Mouse (Mus musculus) retina, postnatal 1 day (tissue): Measurements from ENCODE around the gene Mrps27.

ENCODE experiments used
- DNase-seq: peaks from one replicate; pipeline ENCODE4 v3.0.0-alpha.2; 2012

The Mrps27 gene

DNA sequence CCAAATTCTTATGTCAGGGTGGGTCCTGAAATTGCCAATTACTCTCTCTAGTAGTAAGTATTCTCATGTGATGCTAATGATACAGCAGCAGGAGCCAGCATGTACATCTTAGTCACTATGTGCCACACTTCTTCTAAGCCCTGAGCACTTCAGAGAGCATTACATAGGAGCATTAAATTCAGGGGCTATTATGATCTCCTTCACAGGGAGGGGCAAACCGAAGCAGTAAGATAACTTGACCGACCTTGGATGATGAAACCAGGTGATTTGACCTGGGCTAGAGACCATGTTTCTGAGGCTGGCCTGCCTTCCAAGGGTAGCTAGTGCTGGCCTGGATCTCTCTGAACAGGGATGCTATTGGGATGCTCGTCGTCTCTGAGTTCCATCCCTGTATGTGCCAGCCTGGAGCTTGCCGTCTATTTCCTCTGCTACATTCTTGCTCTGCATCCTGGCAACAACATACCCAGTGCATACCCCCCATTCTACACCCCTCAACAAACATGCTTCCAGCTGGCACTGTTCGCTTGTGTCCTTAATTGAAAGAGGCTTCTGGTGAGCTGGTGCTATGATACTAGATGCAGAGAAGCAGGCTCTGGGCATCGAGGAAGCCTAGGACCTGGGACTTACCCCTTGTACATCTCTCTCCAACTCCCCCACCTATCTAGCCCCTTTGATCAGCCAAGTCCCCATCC lies 99.0 kb downstream of the Mrps27 start:
- peak; percentile 69 for DNase-seq

DNA sequence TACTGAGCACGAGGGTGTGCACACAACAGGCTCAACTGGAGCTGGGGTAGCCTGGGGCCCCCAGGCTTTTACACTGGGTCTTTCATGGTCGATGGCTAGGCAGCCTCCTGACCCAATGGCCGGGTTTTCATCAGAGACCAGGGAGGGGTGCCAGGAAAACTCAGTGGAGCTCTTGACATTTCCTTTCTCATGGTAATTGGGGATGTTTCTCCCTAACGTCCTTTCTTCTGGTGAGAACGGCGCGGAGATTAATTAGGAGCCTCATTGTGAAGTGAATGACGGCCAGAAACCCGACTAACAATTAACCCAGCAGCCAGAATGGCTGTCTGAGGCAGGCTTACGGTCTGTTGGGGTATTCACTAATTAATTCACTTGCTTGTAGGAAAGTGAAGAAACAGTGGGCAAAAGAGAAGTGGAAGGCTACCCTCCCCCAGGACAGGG lies 99.9 kb downstream of the Mrps27 start:
- peak; percentile 98 for DNase-seq

DNA sequence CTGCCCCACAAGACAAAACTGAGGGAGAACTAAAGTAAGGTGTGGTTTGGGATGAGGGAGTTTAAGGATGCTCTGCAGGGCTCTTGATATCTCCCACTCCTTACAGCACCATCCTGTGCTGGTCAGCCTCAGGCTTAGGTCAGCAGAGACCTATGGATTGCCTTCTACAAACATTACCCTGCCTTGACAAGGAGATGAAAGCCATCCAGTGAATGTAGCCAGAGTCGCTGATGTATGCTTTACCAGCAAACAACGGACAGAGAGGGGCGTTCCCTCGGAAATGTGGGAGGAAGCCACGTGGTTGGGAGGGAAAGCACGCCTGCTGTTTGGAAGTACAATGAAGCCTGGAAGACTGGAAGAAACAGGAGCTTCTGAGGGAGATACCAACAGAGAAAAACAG lies 100.3 kb downstream of the Mrps27 start:
- peak; percentile 92 for DNase-seq

DNA sequence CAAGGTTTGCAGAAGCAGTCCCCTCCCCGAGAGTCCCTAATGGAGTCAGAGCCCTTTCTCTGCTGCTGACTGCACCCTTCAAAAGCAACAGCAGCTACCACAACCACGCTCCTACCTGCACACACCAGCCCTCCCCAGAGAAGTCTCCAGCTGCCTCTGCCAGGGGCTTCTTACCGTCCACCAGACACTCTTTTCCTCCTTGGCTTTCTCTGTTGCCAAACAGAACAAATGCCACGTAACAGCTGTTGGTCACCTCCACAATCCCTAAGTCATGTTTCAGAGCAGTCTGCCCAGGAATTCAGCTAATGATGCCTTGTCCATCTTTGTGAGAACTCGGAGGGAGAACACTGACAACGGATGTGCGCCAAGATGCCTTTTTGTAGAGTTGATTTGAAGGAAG lies 102.4 kb downstream of the Mrps27 start:
- no peak for DNase-seq

DNA sequence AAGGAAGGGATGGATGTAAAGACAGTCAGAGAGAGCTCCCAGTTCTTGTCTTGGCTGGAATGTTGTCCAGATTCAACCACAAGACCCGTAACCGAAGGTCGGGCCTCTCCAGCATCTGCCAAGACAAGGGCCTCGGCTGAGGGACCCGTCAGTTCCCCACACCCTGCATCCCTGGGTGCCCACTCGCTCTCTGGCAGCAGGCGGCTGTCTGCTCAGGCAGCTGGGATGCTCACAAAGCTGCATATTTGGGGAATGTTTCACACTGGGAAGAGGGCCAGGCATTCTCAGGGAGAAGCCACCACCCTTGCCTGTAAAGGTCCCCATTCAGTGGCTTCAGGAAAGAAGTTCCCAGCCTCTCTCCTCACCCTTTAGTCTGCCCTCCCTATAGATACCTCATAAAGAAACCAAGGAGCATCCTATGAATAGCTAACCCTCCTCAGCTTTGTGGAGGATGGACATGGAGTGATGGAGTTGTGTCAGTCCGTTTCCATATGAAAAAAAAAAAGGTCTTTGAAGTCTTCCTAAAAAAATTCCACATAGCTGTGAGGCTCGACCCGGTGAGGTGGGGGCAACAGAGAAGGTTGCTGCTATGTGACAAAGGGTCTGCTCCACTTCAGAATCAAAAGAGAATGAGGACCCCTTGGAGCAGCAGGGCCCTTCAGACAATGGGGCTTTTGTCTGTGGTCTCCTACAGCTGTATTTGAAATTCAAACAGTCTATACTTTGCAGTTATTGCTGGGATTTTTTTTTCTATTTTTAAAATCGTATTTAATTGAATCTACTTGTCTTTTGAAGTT lies 103.0 kb downstream of the Mrps27 start:
- peak; percentile 81 for DNase-seq

DNA sequence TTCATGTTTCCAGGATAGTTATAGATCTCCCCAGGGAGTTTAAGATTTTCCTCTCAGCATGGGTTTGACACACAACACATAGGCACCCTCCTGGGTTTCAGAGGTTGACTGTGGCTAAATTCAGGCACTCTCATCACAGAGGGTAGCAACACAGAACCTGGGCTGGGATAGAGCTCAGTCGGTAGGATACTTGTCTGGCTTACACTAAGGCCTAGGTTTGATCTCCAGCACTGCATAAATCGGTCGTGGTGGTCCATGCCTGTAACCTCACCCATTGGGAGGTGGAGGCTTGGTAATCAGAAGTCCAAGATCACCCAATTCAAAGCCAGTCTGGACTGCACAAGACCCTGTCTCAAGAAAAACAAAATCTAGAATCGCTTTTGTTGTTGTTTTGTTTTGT lies 103.7 kb downstream of the Mrps27 start:
- DNase-seq, result no peak

DNA sequence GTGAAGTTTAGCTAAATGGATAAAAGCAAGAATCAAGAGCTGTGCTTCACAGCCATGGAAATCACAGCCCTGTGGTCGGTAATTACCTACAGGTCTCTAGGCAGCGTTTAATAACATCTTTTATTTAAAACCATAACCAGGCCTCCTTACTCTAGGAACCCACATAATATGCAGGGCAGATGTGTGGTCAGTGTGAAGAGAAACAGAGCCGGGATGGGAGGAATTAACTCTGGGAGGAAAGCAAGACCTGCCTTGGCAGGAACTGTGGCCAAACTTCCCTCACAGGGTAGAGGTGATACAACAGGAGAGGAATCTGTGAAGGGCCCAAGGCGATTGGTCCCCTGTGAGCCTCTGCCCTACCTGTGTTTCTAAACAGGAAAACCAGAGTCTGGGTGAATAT lies 105.0 kb downstream of the Mrps27 start:
- no peak for DNase-seq

DNA sequence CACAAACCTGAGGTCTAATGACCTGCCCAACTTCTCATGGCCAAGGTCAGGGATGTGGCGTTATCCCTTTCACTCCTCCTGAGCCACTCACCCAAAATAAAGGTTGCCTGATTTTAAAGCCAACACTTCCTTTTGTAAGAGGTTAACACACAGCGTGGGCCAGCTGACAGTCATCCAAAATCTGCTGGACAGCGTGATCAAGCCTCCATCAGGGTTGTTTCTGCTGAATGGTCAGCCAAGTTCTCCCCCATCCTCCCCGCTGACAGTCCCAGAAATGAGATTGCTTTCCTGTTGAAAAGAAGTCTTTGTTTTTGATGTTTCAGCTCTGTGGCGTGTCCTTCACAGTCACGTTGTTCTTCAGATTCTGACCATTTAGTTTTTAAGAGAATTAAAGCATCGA lies 106.2 kb downstream of the Mrps27 start:
- no peak for DNase-seq

DNA sequence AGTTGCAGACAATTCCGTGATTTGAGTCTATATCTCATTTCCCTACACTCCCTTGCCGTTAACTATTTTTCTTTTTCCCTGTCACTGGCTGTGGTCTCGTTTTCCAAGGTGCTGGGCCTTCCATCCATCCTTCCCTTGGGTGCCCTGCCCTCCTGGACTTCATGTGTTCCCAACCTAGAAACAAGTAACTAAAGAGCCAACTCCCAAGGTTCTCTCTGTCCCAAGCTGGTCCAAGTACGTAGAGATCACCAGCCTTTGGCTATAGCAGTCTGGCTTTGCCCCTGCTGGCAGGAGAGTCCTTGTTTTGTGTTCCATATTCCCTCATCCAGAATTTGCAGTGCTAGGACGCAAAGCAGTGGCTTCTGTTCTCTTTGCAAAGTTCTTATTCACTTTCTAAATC lies 106.7 kb downstream of the Mrps27 start:
- no peak for DNase-seq

DNA sequence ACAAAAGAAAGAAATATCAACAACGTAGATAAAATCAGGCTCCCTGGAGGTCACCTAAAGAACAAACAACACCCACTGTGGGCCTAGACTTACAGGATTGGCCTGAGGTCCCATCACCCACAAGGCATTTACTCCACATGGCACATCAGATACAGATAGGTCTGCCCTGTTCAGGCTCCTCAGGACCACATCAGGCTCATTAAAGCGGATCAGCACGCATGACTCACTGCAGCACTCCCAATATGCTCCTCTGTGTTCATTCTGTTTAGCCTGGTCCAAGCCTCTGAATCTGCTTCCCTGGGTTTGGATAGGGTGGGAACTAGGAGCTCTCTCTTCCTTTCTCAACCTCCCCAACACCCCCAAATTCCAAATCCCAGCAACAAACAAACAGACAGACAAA lies 107.9 kb downstream of the Mrps27 start:
- peak; percentile 45 for DNase-seq

DNA sequence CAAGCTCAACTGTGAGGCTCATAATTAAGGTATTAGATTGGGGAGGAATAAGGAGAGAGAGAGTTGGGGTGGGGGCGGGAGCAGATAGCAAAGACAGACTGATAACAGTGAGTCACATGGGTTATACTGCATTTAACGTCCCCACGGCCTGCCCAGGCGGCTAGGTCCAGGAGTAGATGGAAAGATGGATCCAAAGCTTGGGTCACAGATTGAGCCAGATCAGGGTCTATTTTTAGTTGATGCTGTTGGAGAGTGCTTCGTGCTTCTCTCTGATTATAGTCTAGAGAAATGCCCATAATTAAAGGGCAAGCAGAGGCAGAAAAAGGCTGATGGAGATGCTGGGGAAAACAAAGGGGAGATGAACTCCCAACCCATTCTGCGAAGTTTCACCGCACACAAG lies 110.4 kb downstream of the Mrps27 start:
- DNase-seq, result no peak

DNA sequence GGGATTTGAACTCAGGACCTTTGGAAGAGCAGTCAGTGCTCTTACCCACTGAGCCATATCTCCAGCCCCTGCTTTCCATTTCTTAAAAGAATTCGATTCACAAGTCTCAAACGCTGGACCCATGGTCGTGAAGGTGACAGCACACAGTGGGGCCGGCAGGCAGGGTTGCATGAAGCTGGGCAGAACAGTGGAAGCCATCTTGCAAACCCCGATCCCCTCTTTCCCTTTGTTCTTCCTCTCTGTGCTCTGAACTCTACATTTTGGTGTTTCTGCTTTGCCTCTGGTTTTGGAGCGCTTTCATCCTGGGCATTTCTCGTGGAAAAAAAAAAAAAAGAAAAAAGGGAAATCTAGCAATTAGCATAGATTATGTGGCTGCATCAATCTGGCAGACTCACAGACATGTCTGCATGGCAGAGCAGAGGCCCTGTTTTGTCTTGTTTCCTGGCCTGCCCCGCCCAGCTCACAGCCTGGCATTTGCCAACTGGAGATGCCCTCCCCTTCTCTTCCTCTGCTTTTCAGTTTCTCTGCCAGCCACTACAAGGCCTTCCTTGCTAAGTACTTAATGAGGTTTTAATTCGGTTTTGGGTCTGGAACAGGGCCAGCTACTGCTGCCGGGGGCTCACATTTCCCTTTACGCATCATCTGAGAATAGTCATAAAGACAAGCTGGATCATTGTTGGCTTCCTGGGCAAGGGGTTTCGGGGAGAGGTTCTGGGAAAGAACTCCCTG lies 114.2 kb downstream of the Mrps27 start:
- peak; percentile 94 for DNase-seq

DNA sequence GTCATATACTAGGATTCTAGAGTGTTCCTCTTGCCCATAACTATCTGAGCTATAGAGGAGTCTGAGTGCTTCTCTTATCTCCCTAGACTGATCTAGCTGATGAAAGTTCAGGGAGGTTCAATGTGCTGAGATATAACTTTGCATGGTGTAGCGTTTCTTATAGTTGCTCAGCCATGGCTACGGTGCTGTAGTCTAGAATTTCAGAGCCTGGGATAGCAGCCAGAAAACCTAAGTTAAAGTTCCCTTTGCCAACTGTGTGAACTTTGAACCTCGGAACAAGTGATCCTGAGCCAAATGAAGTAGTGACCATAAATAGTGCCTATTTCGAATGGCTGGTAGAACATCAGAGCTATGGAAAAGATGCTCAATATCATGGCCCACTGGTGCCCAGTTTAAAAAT lies 115.0 kb downstream of the Mrps27 start:
- no peak for DNase-seq

DNA sequence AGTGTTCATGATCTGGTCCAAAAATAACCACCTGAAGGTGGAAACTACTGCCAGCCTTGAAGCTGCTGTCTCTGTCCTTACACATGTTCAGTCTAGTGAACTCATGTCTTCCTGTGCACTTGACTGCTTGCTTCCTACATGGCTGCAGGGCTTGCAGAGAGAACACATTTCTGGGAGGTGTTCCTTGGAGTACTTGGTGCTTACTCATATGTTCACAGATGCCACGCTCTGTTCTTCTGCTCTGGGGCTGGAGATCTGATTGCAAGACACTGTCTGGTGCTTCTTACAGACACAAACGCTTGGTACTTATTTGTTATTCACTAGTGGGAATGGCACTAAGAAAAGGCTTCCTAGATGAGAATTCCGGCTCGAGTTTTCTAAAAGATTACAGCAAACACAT lies 117.3 kb downstream of the Mrps27 start:
- no peak for DNase-seq

DNA sequence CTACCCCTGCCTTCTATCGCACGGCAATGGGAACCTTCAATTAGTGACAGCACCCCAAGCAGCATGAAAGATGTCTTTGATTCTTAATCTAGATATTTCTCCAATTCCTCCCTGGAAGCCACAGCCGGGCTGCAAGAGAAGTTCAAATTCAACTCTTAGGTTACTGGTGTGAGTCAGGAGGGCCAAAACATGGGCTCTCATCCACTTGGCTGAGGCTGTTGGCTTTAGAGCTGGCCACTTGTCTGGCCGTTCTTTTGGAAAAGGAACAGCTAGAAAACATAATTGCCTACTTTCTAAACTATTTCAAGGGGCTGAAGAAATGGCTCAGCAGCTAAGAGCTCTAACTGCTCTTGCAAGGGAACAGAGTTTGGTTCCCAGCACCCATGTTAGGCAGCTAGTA lies 120.0 kb downstream of the Mrps27 start:
- DNase-seq, result no peak
